Mouse (Mus musculus): ENCODE measurements around the gene Gm960. TPM values are rescaled to one million over a fixed set of nuclear protein-coding genes. Genes with fewer than 3 reads are reported as not detected.
"Not testable (repeated sequence)": the region's sequence is repeated elsewhere in the genome, so short reads cannot be mapped to it uniquely, and the experiment has no call there.

Gm960 gene
- polyA plus RNA-seq, 1 experiment from 2014 or later = 5.2 TPM

DNA sequence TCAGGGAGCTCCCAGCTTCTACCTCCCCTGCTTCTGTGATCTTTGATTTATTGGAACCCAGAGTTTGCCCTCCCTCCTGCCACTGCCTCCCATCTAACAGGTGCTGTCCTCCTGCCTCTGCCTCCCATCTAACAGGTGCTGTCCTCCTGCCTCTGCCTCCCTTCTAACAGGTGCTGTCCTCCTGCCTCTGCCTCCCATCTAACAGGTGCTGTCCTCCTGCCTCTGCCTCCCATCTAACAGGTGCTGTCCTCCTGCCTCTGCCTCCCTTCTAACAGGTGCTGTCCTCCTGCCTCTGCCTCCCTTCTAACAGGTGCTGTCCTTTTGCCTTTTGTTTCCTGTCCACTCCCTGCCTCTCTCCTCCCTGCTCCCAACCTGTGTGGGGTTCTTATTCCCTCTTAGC is 111.7 kb downstream of the Gm960 start:
- not testable (repeated sequence) for ATAC-seq (ENCODE audit: insufficient number of reproducible peaks, insufficient read depth, low FRiP score, low TSS enrichment, low read depth); H3K9me3 ChIP-seq; H3K4me1 ChIP-seq; H3K9ac ChIP-seq; H3K27ac ChIP-seq; H3K4me3 ChIP-seq; H3K4me2 ChIP-seq; H3K27me3 ChIP-seq; H3K36me3 ChIP-seq

- Histone ChIP-seq H3K9me3 (no peaks in the 10 kb centered on the region), H3K4me1 (no peaks in the 10 kb centered on the region), H3K27me3 (no peaks in the 10 kb centered on the region), H3K4me3 (no peak overlapping the region), H3K27ac (no peak overlapping the region), H3K9ac (no peak overlapping the region), H3K4me2 (no peak overlapping the region), H3K36me3 (no peaks in the 10 kb centered on the region)
- 79% methylated on average over 2 of the region's 2 CpGs for WGBS
- no peak for ATAC-seq (ENCODE audit: insufficient number of reproducible peaks, insufficient read depth, low FRiP score, low TSS enrichment, low read depth)
Observed at GRCm38 (mm10) chr19:4583856-4584255, 114.6 kb downstream of the Gm960 start.

DNA sequence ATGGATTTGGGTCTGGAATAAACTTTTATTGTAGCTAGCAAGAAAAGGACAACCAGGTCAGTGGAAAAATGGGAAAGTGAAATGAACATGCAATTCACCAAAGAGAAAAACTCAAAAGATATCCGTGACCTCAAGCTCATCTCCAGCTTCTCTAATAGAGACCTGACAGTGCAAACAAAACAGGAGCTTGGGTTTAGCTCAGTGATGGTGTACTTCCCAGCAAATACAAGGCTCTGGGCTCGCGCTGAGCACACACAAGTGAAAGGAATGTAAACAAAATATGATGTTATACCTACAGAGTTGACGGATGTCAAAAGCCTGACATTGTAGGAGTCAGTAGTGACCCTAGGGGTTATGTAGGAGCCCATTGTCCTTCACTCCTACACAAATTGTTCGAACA is 119.2 kb downstream of the Gm960 start:
- Histone ChIP-seq H3K9ac (no peak overlapping the region), H3K36me3 (no peaks in the 10 kb centered on the region), H3K27ac (no peak overlapping the region), H3K4me3 (no peak overlapping the region), H3K27me3 (no peaks in the 10 kb centered on the region), H3K4me2 (no peak overlapping the region), H3K9me3 (no peaks in the 10 kb centered on the region), H3K4me1 (no peaks in the 10 kb centered on the region)
- no peak for ATAC-seq (ENCODE audit: insufficient number of reproducible peaks, insufficient read depth, low FRiP score, low TSS enrichment, low read depth)
- WGBS = 79% methylated on average over 5 of the region's 5 CpGs

GRCm38 (mm10) chr19:4578799-4579198 is 119.7 kb downstream of the Gm960 start:
- H3K9ac ChIP-seq = no peak overlapping the region

More at GRCm38 (mm10) chr19:4578799-4579198, 119.7 kb downstream of the Gm960 start:
- no peak overlapping the region for H3K4me2 ChIP-seq
- H3K27ac ChIP-seq = no peak overlapping the region
- H3K36me3 ChIP-seq = no peaks in the 10 kb centered on the region
- no peaks in the 10 kb centered on the region for H3K9me3 ChIP-seq
- no peak for ATAC-seq (ENCODE audit: insufficient number of reproducible peaks, insufficient read depth, low FRiP score, low TSS enrichment, low read depth)
- H3K4me1 ChIP-seq = no peaks in the 10 kb centered on the region
- no peaks in the 10 kb centered on the region for H3K27me3 ChIP-seq
- no peak overlapping the region for H3K4me3 ChIP-seq
- WGBS = 53% methylated on average over 2 of the region's 2 CpGs

Small RNAs within 50 kb of the gene (microRNA-seq; reads per million reads assigned to microRNA genes)
- gene Mir6986 = not detected

Other genes with a start within 250 kb of the Gm960 start
- 2.0 and 2.3 TPM in 2 replicates for gene Syt12, start 221.2 kb downstream of the Gm960 start, polyA plus RNA-seq (2015; fragmentation: Nextera tagmentation; extraction: Ambion mirVana)
- gene 2010003K11Rik, start 200.1 kb downstream of the Gm960 start, polyA plus RNA-seq (2015; fragmentation: Nextera tagmentation; extraction: Ambion mirVana) = not detected in 2 replicates
- gene Pcx, start 188.2 kb downstream of the Gm960 start, polyA plus RNA-seq (2015; fragmentation: Nextera tagmentation; extraction: Ambion mirVana) = 24.8 and 26.3 TPM in 2 replicates
- gene Lrfn4, start 83.0 kb downstream of the Gm960 start, polyA plus RNA-seq (2015; fragmentation: Nextera tagmentation; extraction: Ambion mirVana) = 8.7 and 9.9 TPM in 2 replicates
- 62.5 and 66.6 TPM in 2 replicates for gene Rce1, start 73.0 kb downstream of the Gm960 start, polyA plus RNA-seq (2015; fragmentation: Nextera tagmentation; extraction: Ambion mirVana)
- gene Sptbn2, start 12.5 kb upstream of the Gm960 start, polyA plus RNA-seq (2015; fragmentation: Nextera tagmentation; extraction: Ambion mirVana) = 2.6 and 2.9 TPM in 2 replicates
- 107 and 114 TPM in 2 replicates for gene Rbm4b, start 57.8 kb upstream of the Gm960 start, polyA plus RNA-seq (2015; fragmentation: Nextera tagmentation; extraction: Ambion mirVana)
- gene Rbm4, start 95.2 kb upstream of the Gm960 start, polyA plus RNA-seq (2015; fragmentation: Nextera tagmentation; extraction: Ambion mirVana) = 82.5 and 98.2 TPM in 2 replicates
- gene Gm21992, start 112.9 kb upstream of the Gm960 start, polyA plus RNA-seq (2015; fragmentation: Nextera tagmentation; extraction: Ambion mirVana) = 42.5 and 51.4 TPM in 2 replicates
- 84.7 and 87.6 TPM in 2 replicates for gene Rbm14, start 113.0 kb upstream of the Gm960 start, polyA plus RNA-seq (2015; fragmentation: Nextera tagmentation; extraction: Ambion mirVana)
- gene Ccs, start 140.7 kb upstream of the Gm960 start, polyA plus RNA-seq (2015; fragmentation: Nextera tagmentation; extraction: Ambion mirVana) = 60.9 and 64.3 TPM in 2 replicates
- gene Ccdc87, start 140.7 kb upstream of the Gm960 start, polyA plus RNA-seq (2015; fragmentation: Nextera tagmentation; extraction: Ambion mirVana) = 0.06 and 0.26 TPM in 2 replicates
- 40.4 and 45.8 TPM in 2 replicates for gene Ctsf, start 156.5 kb upstream of the Gm960 start, polyA plus RNA-seq (2015; fragmentation: Nextera tagmentation; extraction: Ambion mirVana)
- 5.1 and 6.3 TPM in 2 replicates for gene Actn3, start 179.2 kb upstream of the Gm960 start, polyA plus RNA-seq (2015; fragmentation: Nextera tagmentation; extraction: Ambion mirVana)
- 10.4 and 11.1 TPM in 2 replicates for gene Zdhhc24, start 180.0 kb upstream of the Gm960 start, polyA plus RNA-seq (2015; fragmentation: Nextera tagmentation; extraction: Ambion mirVana)
- gene Bbs1, start 208.0 kb upstream of the Gm960 start, polyA plus RNA-seq (2015; fragmentation: Nextera tagmentation; extraction: Ambion mirVana) = 4.1 and 5.6 TPM in 2 replicates
- gene Dpp3, start 229.6 kb upstream of the Gm960 start, polyA plus RNA-seq (2015; fragmentation: Nextera tagmentation; extraction: Ambion mirVana) = 110 and 121 TPM in 2 replicates
- gene Peli3, start 244.5 kb upstream of the Gm960 start, polyA plus RNA-seq (2015; fragmentation: Nextera tagmentation; extraction: Ambion mirVana) = 4.2 and 6.1 TPM in 2 replicates